Mouse (Mus musculus): ENCODE measurements around the gene Egfem1. TPM values are rescaled to one million over a fixed set of nuclear protein-coding genes. Genes with fewer than 3 reads are reported as not detected.

Egfem1 gene
- total RNA-seq, 2 experiments from 2014 or later: 0.08 TPM; not detected in 1

GRCm38 (mm10) chr3:29444661-29445060 lies 362.8 kb downstream of the Egfem1 start:
- no peak overlapping the region for H3K27ac ChIP-seq
- H3K4me3 ChIP-seq: no peak overlapping the region
- intact Hi-C loops (cut with DNase I): no loop called here
- peak; percentile 36 for DNase-seq
- no peak for TF ChIP-seq CTCF (IDR thresholded peaks at IDR 0.05)

GRCm38 (mm10) chr3:29446081-29446480 lies 364.3 kb downstream of the Egfem1 start:
- Histone ChIP-seq H3K27ac (no peak overlapping the region), H3K4me3 (no peak overlapping the region)
- TF ChIP-seq CTCF (IDR thresholded peaks at IDR 0.05): no peak
- no peak for DNase-seq
- intact Hi-C loops (cut with DNase I): no loop called here

DNA sequence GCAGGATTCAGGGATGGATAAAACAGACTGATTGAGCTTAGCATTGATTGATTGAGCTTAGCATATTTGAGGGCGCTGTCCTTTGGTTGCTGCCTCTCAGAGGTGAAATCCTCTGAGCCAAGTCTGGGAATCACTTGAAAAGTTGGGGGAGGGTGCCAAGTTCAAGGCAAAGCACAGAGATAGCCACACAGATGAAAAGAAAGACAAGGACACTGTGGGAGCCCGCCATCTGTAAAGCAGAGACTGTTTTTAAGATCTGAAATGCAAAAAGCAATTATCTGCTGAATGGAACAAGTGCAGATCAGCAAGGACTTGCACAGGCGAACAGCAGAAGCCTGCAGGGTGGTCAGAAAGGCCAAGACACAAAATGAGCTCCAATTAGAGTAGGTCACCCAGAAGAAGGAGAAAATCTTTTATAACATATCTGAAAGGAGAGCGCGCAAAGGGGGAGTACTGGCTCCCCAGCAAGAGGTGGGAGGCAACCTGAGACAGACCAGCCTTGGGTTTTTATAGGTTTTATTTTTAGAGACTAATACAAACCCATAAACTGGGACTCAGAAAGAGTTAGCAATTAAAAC lies 367.1 kb downstream of the Egfem1 start:
- intact Hi-C loops (cut with DNase I): no loop called here
- no peak for TF ChIP-seq CTCF (IDR thresholded peaks at IDR 0.05)
- DNase-seq: no peak
- Histone ChIP-seq H3K27ac (no peak overlapping the region), H3K4me3 (no peak overlapping the region)

GRCm38 (mm10) chr3:29498211-29498610 lies 416.4 kb downstream of the Egfem1 start:
- no peak overlapping the region for H3K27ac ChIP-seq
- no peak for DNase-seq
- TF ChIP-seq CTCF (IDR thresholded peaks at IDR 0.05): no peak

DNA sequence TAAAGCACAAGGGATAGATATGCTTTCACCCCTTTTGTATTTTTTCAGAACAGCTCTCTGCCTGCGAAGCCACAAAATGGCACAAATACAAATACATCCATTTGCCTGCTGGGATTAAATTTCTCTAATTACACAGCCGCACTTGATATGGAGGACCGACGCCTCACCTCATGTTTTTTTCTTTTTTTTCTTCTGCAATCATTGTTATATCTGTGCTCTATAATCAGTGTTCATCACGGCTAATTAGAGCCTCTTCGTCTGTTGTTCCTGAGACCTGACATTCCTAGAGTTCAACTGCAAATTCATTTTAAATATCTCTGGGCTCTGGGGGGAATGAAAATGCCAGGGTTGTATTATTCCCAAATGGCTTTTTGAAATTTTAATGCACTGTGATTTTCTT lies 417.4 kb downstream of the Egfem1 start:
- no peak overlapping the region for H3K27ac ChIP-seq
- H3K4me3 ChIP-seq: no peak overlapping the region
- intact Hi-C loops (cut with DNase I): no loop called here
- no peak for TF ChIP-seq CTCF (IDR thresholded peaks at IDR 0.05)
- no peak for DNase-seq

More at GRCm38 (mm10) chr3:29498211-29498610, 416.4 kb downstream of the Egfem1 start:
- no peak overlapping the region for H3K4me3 ChIP-seq
- intact Hi-C loops (cut with DNase I): no loop called here

DNA sequence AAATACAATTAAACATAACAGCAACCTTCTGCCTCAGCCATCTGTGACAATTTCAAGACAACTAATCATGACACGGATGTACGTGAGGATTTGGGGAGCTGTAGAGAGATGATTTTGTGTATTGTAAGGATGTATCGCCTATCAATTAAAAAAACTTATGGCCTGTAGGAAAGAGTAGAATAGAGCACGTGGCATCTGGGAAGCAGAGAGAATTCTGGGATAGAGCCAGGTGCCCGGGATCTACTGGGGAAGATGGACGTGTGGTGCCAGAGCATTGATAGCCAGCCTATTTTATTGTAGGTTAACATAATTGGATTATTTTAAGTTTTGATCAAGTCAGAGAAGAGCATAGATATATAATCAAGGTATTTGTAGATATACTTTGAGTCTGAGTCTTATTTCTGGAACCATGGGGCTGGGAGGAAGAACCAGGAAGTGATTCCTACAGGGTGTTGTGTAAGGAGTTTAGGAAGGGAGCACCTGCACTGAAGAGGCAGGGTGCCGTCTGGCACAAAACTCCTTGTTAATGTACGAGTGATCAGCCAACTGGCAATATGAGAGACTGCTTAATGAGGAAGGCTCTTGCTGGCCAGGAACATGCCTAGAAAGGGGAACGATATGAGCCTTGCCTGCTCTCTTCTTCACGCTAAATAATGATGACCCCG lies 443.6 kb downstream of the Egfem1 start:
- no peak for DNase-seq
- intact Hi-C loops (cut with DNase I): no loop called here
- no peak for TF ChIP-seq CTCF (IDR thresholded peaks at IDR 0.05)
- Histone ChIP-seq H3K27ac (no peak overlapping the region), H3K4me3 (no peak overlapping the region)

DNA sequence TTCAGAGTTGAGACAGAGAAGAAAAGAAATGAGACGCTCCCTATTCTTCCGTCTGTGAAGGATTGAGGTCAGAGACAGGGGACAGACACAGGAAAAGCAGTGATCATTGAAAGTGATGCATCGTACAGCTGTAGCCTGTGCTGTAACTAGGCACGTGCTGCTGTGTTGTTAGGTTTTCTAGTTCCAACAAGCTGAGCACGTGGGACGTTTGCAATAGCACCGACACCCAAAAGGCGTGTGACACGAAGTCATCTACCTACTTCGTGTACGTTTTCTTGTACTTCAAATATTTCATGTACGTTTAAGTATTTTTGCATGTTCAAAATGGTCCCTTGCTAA lies 444.1 kb downstream of the Egfem1 start:
- TF ChIP-seq CTCF (IDR thresholded peaks at IDR 0.05): no peak
- intact Hi-C loops (cut with DNase I): no loop called here
- Histone ChIP-seq H3K4me3 (no peak overlapping the region), H3K27ac (no peak overlapping the region)
- DNase-seq: no peak

GRCm38 (mm10) chr3:29539211-29539610 lies 457.4 kb downstream of the Egfem1 start:
- Histone ChIP-seq H3K4me3 (no peak overlapping the region), H3K27ac (no peak overlapping the region)
- intact Hi-C loops (cut with DNase I): no loop called here
- no peak for DNase-seq
- TF ChIP-seq CTCF (IDR thresholded peaks at IDR 0.05): no peak

GRCm38 (mm10) chr3:29539902-29540301 lies 458.1 kb downstream of the Egfem1 start:
- DNase-seq: no peak
- no peak overlapping the region for H3K27ac ChIP-seq
- intact Hi-C loops (cut with DNase I): no loop called here
- H3K4me3 ChIP-seq: no peak overlapping the region
- TF ChIP-seq CTCF (IDR thresholded peaks at IDR 0.05): no peak

- DNase-seq: no peak
- Histone ChIP-seq H3K4me3 (no peak overlapping the region), H3K27ac (no peak overlapping the region)
- intact Hi-C loops (cut with DNase I): no loop called here
- TF ChIP-seq CTCF (IDR thresholded peaks at IDR 0.05): no peak
Observed at GRCm38 (mm10) chr3:29541477-29542079, 459.8 kb downstream of the Egfem1 start.

DNA sequence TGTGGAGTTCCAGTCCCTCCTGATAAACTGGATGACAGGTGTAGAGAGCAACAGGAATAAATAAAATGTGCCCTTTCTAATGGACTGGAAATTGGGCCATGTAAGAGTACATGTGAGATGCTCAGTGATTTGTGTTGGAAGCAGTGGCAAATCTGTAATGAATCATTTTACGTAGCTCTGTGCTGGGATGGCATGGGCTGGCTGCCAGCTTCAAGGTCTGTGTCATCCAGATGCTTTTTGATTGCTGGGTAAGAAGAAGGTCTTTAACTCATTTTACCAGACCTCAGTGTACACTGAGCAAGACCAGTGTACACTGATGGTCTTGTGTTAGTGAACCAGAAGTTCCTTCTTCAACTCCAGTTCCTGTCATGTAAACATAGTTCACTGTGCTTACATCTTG lies 462.2 kb downstream of the Egfem1 start:
- no peak for TF ChIP-seq CTCF (IDR thresholded peaks at IDR 0.05)
- Histone ChIP-seq H3K27ac (no peak overlapping the region), H3K4me3 (no peak overlapping the region)
- intact Hi-C loops (cut with DNase I): no loop called here
- DNase-seq: no peak

- no peak for DNase-seq
- Histone ChIP-seq H3K27ac (no peak overlapping the region), H3K4me3 (no peak overlapping the region)
- intact Hi-C loops (cut with DNase I): no loop called here
- no peak for TF ChIP-seq CTCF (IDR thresholded peaks at IDR 0.05)
Observed at GRCm38 (mm10) chr3:29563171-29563570, 481.3 kb downstream of the Egfem1 start.

DNA sequence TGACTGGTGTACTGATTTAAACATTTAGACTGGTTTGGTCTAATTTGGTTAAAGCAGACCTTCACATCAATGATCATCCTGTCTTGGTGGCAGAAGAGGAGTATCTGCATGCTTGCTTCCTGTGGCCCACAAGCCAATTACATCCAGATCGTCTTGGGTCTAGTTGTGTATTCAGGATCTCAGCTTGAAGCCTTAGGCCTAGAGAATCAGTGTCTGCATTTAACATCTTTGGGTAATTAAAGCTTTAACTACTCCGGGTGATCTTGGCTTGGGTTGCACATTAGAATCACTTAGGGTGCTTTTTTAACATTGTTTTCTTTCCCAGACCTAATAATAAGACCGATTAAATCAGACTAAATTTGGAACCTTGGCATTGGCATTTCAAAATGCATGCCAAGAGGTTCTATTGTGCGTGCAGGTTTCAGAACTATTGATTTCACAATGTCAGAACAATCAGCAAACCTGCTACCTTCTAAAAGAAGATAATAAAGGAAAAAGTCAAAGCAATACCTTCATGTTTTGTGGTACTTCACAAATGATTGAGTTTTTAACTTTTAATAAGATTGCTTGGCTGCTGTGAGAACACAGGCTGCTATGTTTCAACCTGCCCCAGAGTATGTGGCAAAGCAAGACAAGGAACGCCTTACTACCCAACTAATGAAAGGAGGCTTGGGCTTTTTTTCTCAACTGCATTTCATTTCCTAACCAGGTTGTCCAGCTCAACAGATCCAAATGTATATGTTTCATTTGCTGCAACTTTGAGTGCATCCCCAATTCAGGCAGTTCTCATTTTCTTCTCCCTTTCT lies 496.4 kb downstream of the Egfem1 start:
- TF ChIP-seq CTCF (IDR thresholded peaks at IDR 0.05): no peak
- intact Hi-C loops (cut with DNase I): no loop called here

More for the DNA sequence above, 496.4 kb downstream of the Egfem1 start:
- DNase-seq: no peak
- no peak overlapping the region for H3K27ac ChIP-seq
- H3K4me3 ChIP-seq: no peak overlapping the region

All from gastrocnemius, adult 2 months (tissue).